Mouse (Mus musculus) liver, embryonic 14.5 days (tissue): ENCODE data around the gene Olfr312. TPM values are rescaled to one million over a fixed set of nuclear protein-coding genes. Genes with fewer than 3 reads are reported as not detected.
A peak's percentile ranks its signal among the peaks of the same experiment; 100 is the strongest.
"Not testable (repeated sequence)": the region's sequence is repeated elsewhere in the genome, so short reads cannot be mapped to it uniquely, and the experiment has no call there.

Source experiments
- ATAC-seq: fragments of 200-750 bp; cut with Nextera tagmentation; 2 replicates; pipeline ENCODE4 v1.8.0; 2017; ENCODE audit warnings: moderate number of reproducible peaks, mild to moderate bottlenecking, moderate library complexity; ENCODE audit not compliant: insufficient read depth
- DNase-seq, 3 experiments: peaks; one replicate each; pipeline ENCODE4 v3.0.0-alpha.2; 2012 to 2013; ENCODE audit warnings: low read depth in 3 of 3, low spot score in 3 of 3
- H3K27ac ChIP-seq: fragments of 300-500 bp; sonication (generic); 2 replicates; pipeline ENCODE4 v1.5.1; 2014; ENCODE audit warnings: moderate library complexity, mild to moderate bottlenecking, control low read depth, inconsistent platforms
- H3K27me3 ChIP-seq: fragments of 300-500 bp; sonication (generic); 2 replicates; pipeline ENCODE4 v1.6.1; 2014; ENCODE audit warnings: mild to moderate bottlenecking, low read length, moderate library complexity; ENCODE audit not compliant: control insufficient read depth, insufficient read depth
- H3K36me3 ChIP-seq: fragments of 300-500 bp; sonication (generic); replicated peaks from 2 replicates; pipeline ENCODE4 v1.6.1; 2014; ENCODE audit warnings: low read depth; ENCODE audit not compliant: control insufficient read depth, insufficient read depth
- H3K4me1 ChIP-seq, 2 experiments: fragments of 200-500 bp in 1 of 2; fragments of 300-500 bp in 1 of 2; sonication (generic) in 1 of 2; replicated peaks; 2 replicates each; pipeline ENCODE4 v1.6.1; 2012 to 2014; ENCODE audit warnings: antibody characterized with exemption in 1 of 2, inconsistent platforms in 1 of 2, low read length in 1 of 2; ENCODE audit not compliant: control insufficient read depth in 2 of 2, insufficient read depth in 2 of 2
- H3K4me2 ChIP-seq: fragments of 300-500 bp; sonication (generic); 2 replicates; pipeline ENCODE4 v1.6.1; 2014; ENCODE audit warnings: low read depth, mild to moderate bottlenecking, control low read depth, moderate library complexity
- H3K4me3 ChIP-seq, 2 experiments: fragments of 200-500 bp in 1 of 2; fragments of 300-500 bp in 1 of 2; sonication (generic) in 1 of 2; 2 replicates each; pipeline ENCODE4 v1.5.1; 2012 to 2014; ENCODE audit warnings: low read depth in 2 of 2, low read length in 2 of 2, mild to moderate bottlenecking in 2 of 2, control low read depth in 1 of 2, inconsistent platforms in 1 of 2, moderate library complexity in 1 of 2; ENCODE audit not compliant: insufficient read depth in 1 of 2
- H3K9ac ChIP-seq: fragments of 300-500 bp; sonication (generic); replicated peaks from 2 replicates; pipeline ENCODE4 v1.6.1; 2014; ENCODE audit warnings: mild to moderate bottlenecking, control low read depth, moderate library complexity
- H3K9me3 ChIP-seq: fragments of 300-500 bp; sonication (generic); 2 replicates; pipeline ENCODE4 v1.6.1; 2016; ENCODE audit warnings: low read length, mixed read lengths; ENCODE audit not compliant: control insufficient read depth
- CTCF ChIP-seq: IDR thresholded peaks from 2 replicates; pipeline ENCODE4 v1.5.1; 2016; ENCODE audit warnings: antibody characterized with exemption, low read depth, control low read depth
- EP300 ChIP-seq: IDR thresholded peaks from 2 replicates; pipeline ENCODE4 v1.6.1; 2016; ENCODE audit warnings: antibody characterized with exemption, low read depth
- WGBS: fragments of 180-500 bp; shearing (Covaris S2); extraction: QIAGEN DNeasy Blood & Tissue Kit; methylation state at CpG from one replicate; pipeline ENCODE4 v1.1.7; 2014; ENCODE audit not compliant: insufficient replicate concordance; 5-methylcytosine and 5-hydroxymethylcytosine counted together
- polyA plus RNA-seq, 2 experiments: library from polyadenylated mRNA; depleted of rRNA in 1 of 2; stranded (reverse) in 1 of 2; unstranded in 1 of 2; fragments of >200 nt; fragmentation: Nextera tagmentation in 1 of 2; extraction: Ambion mirVana in 1 of 2; gene quantifications; 2 replicates each; pipeline versions ENCODE4 v1.2.1 to v1.2.3; 2012 to 2014

The Olfr312 gene
- polyA plus RNA-seq, 2 experiments: not detected

DNA sequence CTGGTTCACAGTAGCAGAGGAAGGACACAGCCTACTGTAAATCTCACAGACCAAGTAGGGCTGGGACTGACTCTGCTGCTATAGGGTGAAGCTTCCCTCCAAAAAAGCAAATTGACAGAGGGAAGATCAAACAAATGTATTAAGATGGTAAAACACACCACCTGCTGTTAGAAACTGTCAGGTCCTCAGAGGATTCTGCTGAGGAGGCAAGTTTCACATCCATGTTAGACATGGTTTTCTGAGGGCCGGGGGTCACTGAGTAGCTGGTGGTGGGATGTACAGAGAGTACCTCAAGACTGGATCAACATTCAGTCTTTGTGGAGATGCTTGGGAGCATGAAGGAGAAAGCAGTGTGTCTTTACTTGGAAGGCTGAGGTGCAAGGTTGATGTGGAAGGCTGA lies 13.4 kb upstream of the Olfr312 start:
- Histone ChIP-seq H3K4me2 (no peak overlapping the region), H3K4me3 (no peak overlapping the region), H3K4me1 (no peaks in the 10 kb centered on the region), H3K27ac (no peak overlapping the region), H3K27me3 (no peaks in the 10 kb centered on the region), H3K9me3 (no peaks in the 10 kb centered on the region), H3K9ac (no peak overlapping the region), H3K36me3 (no peaks in the 10 kb centered on the region)
- WGBS: 57% methylated on average over 1 of the region's 1 CpGs
- ATAC-seq (no peak), DNase-seq (no peak)
- TF ChIP-seq EP300 (no peak), CTCF (no peak)

DNA sequence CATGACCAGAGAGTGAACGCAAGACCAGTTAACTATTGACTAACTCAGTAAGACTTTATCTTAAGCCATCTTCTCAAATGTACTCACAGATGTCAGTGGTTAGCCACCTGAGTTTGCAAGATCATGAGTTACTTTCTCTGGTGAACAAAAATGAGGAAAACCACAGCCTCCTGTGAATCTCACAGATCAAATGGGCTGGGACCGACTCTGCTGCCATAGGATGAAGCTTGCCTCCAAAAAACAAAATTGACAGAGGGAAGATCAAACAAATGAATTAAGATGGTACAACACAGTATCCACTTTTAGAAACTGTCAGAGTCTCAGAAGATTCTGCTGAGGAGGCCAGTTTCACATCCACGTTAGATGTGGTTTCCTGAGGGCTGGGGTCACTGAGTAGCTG lies 727 bp downstream of the Olfr312 start:
- H3K9ac ChIP-seq: no peak overlapping the region
- no peaks in the 10 kb centered on the region for H3K4me1 ChIP-seq
- no peaks in the 10 kb centered on the region for H3K27me3 ChIP-seq
- no peak overlapping the region for H3K4me3 ChIP-seq
- no peak overlapping the region for H3K27ac ChIP-seq
- TF ChIP-seq EP300 (no peak), CTCF (no peak)
- WGBS: 42% methylated on average over 3 of the region's 3 CpGs
- ATAC-seq (no peak), DNase-seq (no peak)
- H3K36me3 ChIP-seq: no peaks in the 10 kb centered on the region
- no peak overlapping the region for H3K4me2 ChIP-seq
- no peaks in the 10 kb centered on the region for H3K9me3 ChIP-seq

DNA sequence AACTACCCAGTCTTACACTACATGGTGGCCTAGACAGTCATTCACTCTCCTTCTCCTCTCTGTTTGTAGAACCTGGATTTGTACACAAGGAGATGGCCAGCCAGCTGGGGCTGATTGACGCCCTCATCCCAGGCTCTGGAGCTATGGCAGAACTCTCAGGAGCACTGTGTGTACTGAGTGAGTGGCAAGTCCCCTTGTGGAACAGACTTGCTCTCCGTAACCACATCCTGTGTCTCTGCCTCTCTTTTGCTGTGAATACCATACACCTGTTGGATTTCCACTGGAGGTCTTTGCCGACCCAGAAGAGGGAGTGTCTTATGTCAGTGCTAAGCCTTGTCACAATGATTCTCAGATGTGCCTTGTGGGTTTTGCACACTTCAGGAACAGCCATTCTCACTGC lies 3.5 kb downstream of the Olfr312 start:
- H3K4me3 ChIP-seq, DNase-seq, H3K27me3 ChIP-seq, H3K4me1 ChIP-seq, H3K36me3 ChIP-seq, H3K27ac ChIP-seq, H3K4me2 ChIP-seq, H3K9ac ChIP-seq, ATAC-seq, H3K9me3 ChIP-seq: not testable (repeated sequence)
- 57% methylated on average over 3 of the region's 3 CpGs for WGBS

DNA sequence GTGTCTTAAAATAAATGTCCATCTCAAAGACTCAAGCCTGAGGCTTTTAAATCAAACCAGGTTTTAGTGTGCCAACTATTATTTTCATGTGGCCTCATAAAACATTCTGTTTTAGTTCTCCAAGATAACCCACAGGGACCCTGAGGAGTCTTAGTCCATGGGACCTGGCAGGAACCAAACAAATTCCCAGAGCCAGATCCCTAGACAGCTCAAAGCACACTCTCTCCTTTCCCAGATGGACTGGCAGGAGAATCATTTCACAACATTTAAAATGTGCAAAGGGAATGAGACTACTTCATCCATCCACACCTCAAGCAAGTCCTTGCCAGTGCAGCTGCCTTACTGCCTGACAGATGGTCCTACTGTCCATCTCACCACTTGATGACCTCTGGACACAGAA lies 9.9 kb downstream of the Olfr312 start, which contains the start of gene Olfr311:
TSS of gene Olfr311 (plus strand) at position 301 of the 400 bp plus-strand sequence.
- DNase-seq, ATAC-seq, H3K4me3 ChIP-seq, H3K9me3 ChIP-seq, H3K36me3 ChIP-seq, H3K9ac ChIP-seq, H3K27me3 ChIP-seq, H3K27ac ChIP-seq, H3K4me2 ChIP-seq, H3K4me1 ChIP-seq: not testable (repeated sequence)

DNA sequence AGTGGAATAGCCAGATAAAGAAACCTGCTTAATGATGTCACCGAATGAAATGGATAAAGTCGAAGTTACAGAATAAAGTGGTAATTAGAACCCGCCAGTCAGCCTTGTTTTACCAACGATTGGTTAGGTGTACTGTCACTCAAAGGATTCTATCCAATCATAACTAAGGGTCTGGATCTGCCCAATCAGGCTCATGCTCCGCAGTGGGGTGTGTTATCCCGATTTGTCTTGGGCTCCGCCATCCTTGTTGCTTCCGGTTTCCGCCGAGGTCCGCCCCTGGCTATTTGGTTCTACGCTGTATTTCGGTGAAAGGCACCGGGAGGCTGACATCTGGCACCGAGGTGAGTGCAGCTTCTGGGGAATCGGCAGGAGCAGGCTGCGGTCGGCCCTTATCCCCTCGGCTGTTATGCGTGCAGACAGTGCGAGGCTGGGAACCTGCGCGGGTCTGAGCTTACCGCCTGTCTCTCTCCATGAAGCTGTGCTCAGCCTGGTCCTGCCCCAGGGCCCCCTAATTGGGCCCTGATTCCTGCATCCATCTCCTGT lies 18.0 kb downstream of the Olfr312 start, which contains the start of gene Gm12258:
TSS of gene Gm12258 (plus strand) at position 240 of the 543 bp plus-strand sequence.
- no peaks in the 10 kb centered on the region for H3K27me3 ChIP-seq
- H3K27ac ChIP-seq: peak within 1 kb of the TSS; percentile 43; the same call in 1 of the 2 replicates
- peak within 1 kb of the TSS; percentile 73 for H3K4me2 ChIP-seq
- ATAC-seq (peak; percentile 100), DNase-seq (peak; percentile 98 to 100 (median 99))
- H3K4me3 ChIP-seq: peak within 1 kb of the TSS; percentile 60 to 78
- H3K9me3 ChIP-seq: no peaks in the 10 kb centered on the region
- H3K9ac ChIP-seq: peak within 1 kb of the TSS; percentile 76
- H3K36me3 ChIP-seq: no peaks in the 10 kb centered on the region
- under 1% methylated on average over 24 of the region's 24 CpGs for WGBS
- peaks cover 5 to 8% of the 10 kb centered on the region in 2 experiments for H3K4me1 ChIP-seq
- no peak for TF ChIP-seq CTCF
- TF ChIP-seq EP300: no peak
